Mouse (Mus musculus) hindbrain, embryonic 12.5 days (tissue): ENCODE results near the gene Prss42. TPM values are rescaled to one million over a fixed set of nuclear protein-coding genes. Genes with fewer than 3 reads are reported as not detected.

Source experiments
- ATAC-seq: fragments of 200-750 bp; cut with Nextera tagmentation; 2 replicates; pipeline ENCODE4 v1.8.0; 2017; ENCODE audit warnings: moderate TSS enrichment; ENCODE audit not compliant: low FRiP score
- H3K27ac ChIP-seq: fragments of 300-500 bp; sonication (generic); 2 replicates; pipeline ENCODE4 v1.5.1; 2016; ENCODE audit warnings: mild to moderate bottlenecking
- H3K27me3 ChIP-seq: fragments of 300-500 bp; sonication (generic); 2 replicates; pipeline ENCODE4 v1.6.1; 2016; ENCODE audit warnings: mild to moderate bottlenecking
- H3K36me3 ChIP-seq: fragments of 300-500 bp; sonication (generic); 2 replicates; pipeline ENCODE4 v1.6.1; 2016; ENCODE audit warnings: mild to moderate bottlenecking
- H3K4me1 ChIP-seq: fragments of 300-500 bp; sonication (generic); 2 replicates; pipeline ENCODE4 v1.6.1; 2016
- H3K4me2 ChIP-seq: fragments of 300-500 bp; sonication (generic); replicated peaks from 2 replicates; pipeline ENCODE4 v1.6.1; 2016; ENCODE audit warnings: mild to moderate bottlenecking
- H3K4me3 ChIP-seq: fragments of 300-500 bp; sonication (generic); 2 replicates; pipeline ENCODE4 v1.5.1; 2016; ENCODE audit warnings: mild to moderate bottlenecking
- H3K9ac ChIP-seq: fragments of 300-500 bp; sonication (generic); 2 replicates; pipeline ENCODE4 v1.6.1; 2016; ENCODE audit warnings: mild to moderate bottlenecking, moderate library complexity
- H3K9me3 ChIP-seq: fragments of 300-500 bp; sonication (generic); replicated peaks from 2 replicates; pipeline ENCODE4 v1.6.1; 2016; ENCODE audit warnings: mild to moderate bottlenecking
- WGBS: fragments of 180-500 bp; shearing (Covaris S2); methylation state at CpG from one replicate; pipeline ENCODE4 v1.1.7; 2016; 5-methylcytosine and 5-hydroxymethylcytosine counted together
- polyA plus RNA-seq: library from polyadenylated mRNA; unstranded; fragments of >200 nt; fragmentation: Nextera tagmentation; extraction: Ambion mirVana; gene quantifications from 2 replicates; pipeline ENCODE4 v1.2.1, GENCODE M21; 2016

Gene Prss42
- polyA plus RNA-seq, 1 experiment from 2014 or later: not detected

GRCm38 (mm10) chr9:110772336-110772735, 25.6 kb upstream of the Prss42 start:
- Histone ChIP-seq H3K36me3 (no peaks in the 10 kb centered on the region), H3K9me3 (no peaks in the 10 kb centered on the region), H3K4me3 (no peak overlapping the region), H3K27me3 (no peaks in the 10 kb centered on the region), H3K27ac (no peak overlapping the region), H3K9ac (no peak overlapping the region), H3K4me2 (no peak overlapping the region), H3K4me1 (no peaks in the 10 kb centered on the region)
- 92% methylated on average over 10 of the region's 10 CpGs for WGBS
- ATAC-seq: no peak

- Histone ChIP-seq H3K27ac (no peak overlapping the region), H3K4me1 (0 out of 2 replicates have a peak, but pooled peaks cover 2% of the 10 kb centered on the region), H3K4me2 (no peak overlapping the region), H3K9ac (no peak overlapping the region), H3K36me3 (no peaks in the 10 kb centered on the region), H3K4me3 (no peak overlapping the region), H3K27me3 (0 out of 2 replicates have a peak, but pooled peaks cover 4% of the 10 kb centered on the region), H3K9me3 (no peaks in the 10 kb centered on the region)
- 71% methylated on average over 15 of the region's 15 CpGs for WGBS
- no peak for ATAC-seq
Observed at GRCm38 (mm10) chr9:110774403-110775268, 23.3 kb upstream of the Prss42 start.

- ATAC-seq: no peak
- H3K4me3 ChIP-seq: no peak overlapping the region
- H3K27ac ChIP-seq: no peak overlapping the region
- 0 out of 2 replicates have a peak, but pooled peaks cover 6% of the 10 kb centered on the region for H3K27me3 ChIP-seq
- H3K9me3 ChIP-seq: no peaks in the 10 kb centered on the region
- no peak overlapping the region for H3K4me2 ChIP-seq
- H3K36me3 ChIP-seq: no peaks in the 10 kb centered on the region
- no peak overlapping the region for H3K9ac ChIP-seq
- 79% methylated on average over 10 of the region's 10 CpGs for WGBS
- peaks cover 4% of the 10 kb centered on the region for H3K4me1 ChIP-seq
Observed at GRCm38 (mm10) chr9:110775269-110776022, 22.5 kb upstream of the Prss42 start.

- 94% methylated on average over 1 of the region's 1 CpGs for WGBS
- Histone ChIP-seq H3K9ac (no peak overlapping the region), H3K4me3 (no peak overlapping the region), H3K27me3 (0 out of 2 replicates have a peak, but pooled peaks cover 8% of the 10 kb centered on the region), H3K36me3 (no peaks in the 10 kb centered on the region), H3K4me2 (no peak overlapping the region), H3K9me3 (no peaks in the 10 kb centered on the region), H3K27ac (no peak overlapping the region), H3K4me1 (peaks cover 16% of the 10 kb centered on the region)
- no peak for ATAC-seq
Observed at GRCm38 (mm10) chr9:110778100-110778499, 19.9 kb upstream of the Prss42 start.

- Histone ChIP-seq H3K27me3 (0 out of 2 replicates have a peak, but pooled peaks cover 8% of the 10 kb centered on the region), H3K4me1 (peaks cover 16% of the 10 kb centered on the region), H3K27ac (no peak overlapping the region), H3K4me3 (no peak overlapping the region), H3K36me3 (no peaks in the 10 kb centered on the region), H3K9ac (no peak overlapping the region), H3K4me2 (no peak overlapping the region), H3K9me3 (no peaks in the 10 kb centered on the region)
- WGBS: 82% methylated on average over 7 of the region's 7 CpGs
- ATAC-seq: no peak
Observed at GRCm38 (mm10) chr9:110778559-110778958, 19.4 kb upstream of the Prss42 start.

GRCm38 (mm10) chr9:110779242-110779913, 18.6 kb upstream of the Prss42 start:
- 56% methylated on average over 5 of the region's 5 CpGs for whole genome bisulfite sequencing
- ATAC-seq: no peak
- Histone ChIP-seq H3K9ac (no peak overlapping the region), H3K4me2 (no peak overlapping the region), H3K4me3 (no peak overlapping the region), H3K27ac (no peak overlapping the region), H3K27me3 (0 out of 2 replicates have a peak, but pooled peaks cover 8% of the 10 kb centered on the region), H3K4me1 (peaks cover 16% of the 10 kb centered on the region), H3K9me3 (no peaks in the 10 kb centered on the region), H3K36me3 (no peaks in the 10 kb centered on the region)

GRCm38 (mm10) chr9:110781256-110781721, 16.7 kb upstream of the Prss42 start:
- peaks cover 16% of the 10 kb centered on the region for H3K4me1 ChIP-seq
- ATAC-seq: peak; percentile 97
- H3K27ac ChIP-seq: peak overlapping the region; percentile 67
- peak overlapping the region; percentile 67 for H3K4me2 ChIP-seq
- H3K27me3 ChIP-seq: 0 out of 2 replicates have a peak, but pooled peaks cover 8% of the 10 kb centered on the region
- peak overlapping the region; percentile 74 for H3K9ac ChIP-seq
- H3K9me3 ChIP-seq: no peaks in the 10 kb centered on the region
- peak overlapping the region; percentile 43 for H3K4me3 ChIP-seq
- under 1% methylated on average over 43 of the region's 43 CpGs for WGBS
- H3K36me3 ChIP-seq: no peaks in the 10 kb centered on the region

GRCm38 (mm10) chr9:110781731-110782130, 16.2 kb upstream of the Prss42 start:
- ATAC-seq: peak; percentile 81
- under 1% methylated on average over 23 of the region's 23 CpGs for WGBS
- H3K27ac ChIP-seq: peak overlapping the region; percentile 67

GRCm38 (mm10) chr9:110783611-110784010, 14.4 kb upstream of the Prss42 start:
- Histone ChIP-seq H3K27me3 (0 out of 2 replicates have a peak, but pooled peaks cover 8% of the 10 kb centered on the region), H3K4me3 (no peak overlapping the region), H3K4me1 (peaks cover 15% of the 10 kb centered on the region), H3K9ac (no peak overlapping the region), H3K27ac (no peak overlapping the region), H3K36me3 (no peaks in the 10 kb centered on the region), H3K4me2 (no peak overlapping the region), H3K9me3 (no peaks in the 10 kb centered on the region)
- WGBS: 41% methylated on average over 1 of the region's 1 CpGs
- no peak for ATAC-seq

More at GRCm38 (mm10) chr9:110781731-110782130, 16.2 kb upstream of the Prss42 start:
- no peaks in the 10 kb centered on the region for H3K9me3 ChIP-seq
- peaks cover 16% of the 10 kb centered on the region for H3K4me1 ChIP-seq
- 0 out of 2 replicates have a peak, but pooled peaks cover 8% of the 10 kb centered on the region for H3K27me3 ChIP-seq
- H3K4me3 ChIP-seq: peak overlapping the region; percentile 43
- H3K36me3 ChIP-seq: no peaks in the 10 kb centered on the region
- peak overlapping the region; percentile 74 for H3K9ac ChIP-seq
- H3K4me2 ChIP-seq: peak overlapping the region; percentile 67

GRCm38 (mm10) chr9:110788169-110788568, 9.8 kb upstream of the Prss42 start:
- 88% methylated on average over 3 of the region's 3 CpGs for WGBS
- Histone ChIP-seq H3K4me1 (no peaks in the 10 kb centered on the region), H3K4me2 (no peak overlapping the region), H3K27me3 (no peaks in the 10 kb centered on the region), H3K9ac (no peak overlapping the region), H3K27ac (no peak overlapping the region), H3K4me3 (no peak overlapping the region), H3K9me3 (no peaks in the 10 kb centered on the region), H3K36me3 (no peaks in the 10 kb centered on the region)
- no peak for ATAC-seq

GRCm38 (mm10) chr9:110790462-110790861, 7.5 kb upstream of the Prss42 start:
- Histone ChIP-seq H3K4me1 (no peaks in the 10 kb centered on the region), H3K27ac (no peak overlapping the region), H3K36me3 (no peaks in the 10 kb centered on the region), H3K27me3 (no peaks in the 10 kb centered on the region), H3K9me3 (no peaks in the 10 kb centered on the region), H3K4me3 (no peak overlapping the region), H3K9ac (no peak overlapping the region), H3K4me2 (no peak overlapping the region)
- ATAC-seq: no peak
- WGBS: 82% methylated on average over 4 of the region's 4 CpGs

- Histone ChIP-seq H3K9me3 (no peaks in the 10 kb centered on the region), H3K27me3 (no peaks in the 10 kb centered on the region), H3K9ac (no peak overlapping the region), H3K4me1 (no peaks in the 10 kb centered on the region), H3K4me2 (no peak overlapping the region), H3K27ac (no peak overlapping the region), H3K4me3 (no peak overlapping the region), H3K36me3 (no peaks in the 10 kb centered on the region)
- 88% methylated on average over 10 of the region's 10 CpGs for WGBS
- no peak for ATAC-seq
Observed at GRCm38 (mm10) chr9:110797013-110797412, 953 bp upstream of the Prss42 start.
